Mouse (Mus musculus) CH12.LX (cell line): ENCODE data around the gene Kctd3. TPM values are rescaled to one million over a fixed set of nuclear protein-coding genes. Genes with fewer than 3 reads are reported as not detected.

Experiments used
- DNase-seq: peaks from one replicate; pipeline ENCODE4 v3.0.0-alpha.2; 2013; ENCODE audit errors: extremely low read depth
- H3K27ac ChIP-seq: 2 replicates; pipeline ENCODE4 v1.5.1; 2012; ENCODE audit warnings: low read depth, mild to moderate bottlenecking, control low read depth, moderate library complexity; ENCODE audit not compliant: insufficient read depth
- H3K27me3 ChIP-seq: replicated peaks from 2 replicates; pipeline ENCODE3; 2012; ENCODE audit warnings: inconsistent platforms
- H3K36me3 ChIP-seq, 2 experiments: replicated peaks in 1 of 2; 2 replicates each; pipeline versions ENCODE3 to v1.6.1; 2012; ENCODE audit warnings: inconsistent platforms in 1 of 2, low read length in 1 of 2, mild to moderate bottlenecking in 1 of 2, mixed read lengths in 1 of 2, moderate library complexity in 1 of 2; ENCODE audit not compliant: control insufficient read depth in 1 of 2, insufficient read depth in 1 of 2
- H3K4me1 ChIP-seq, 2 experiments: 2 replicates each; pipeline ENCODE4 v1.6.1; 2012; ENCODE audit warnings: inconsistent platforms in 1 of 2, moderate library complexity in 1 of 2; ENCODE audit not compliant: insufficient read depth in 2 of 2, control insufficient read depth in 1 of 2
- H3K4me2 ChIP-seq: 2 replicates; pipeline ENCODE4 v1.6.1; 2012; ENCODE audit warnings: low read depth, mild to moderate bottlenecking, control low read depth; ENCODE audit not compliant: poor library complexity, insufficient read depth, severe bottlenecking
- H3K4me3 ChIP-seq, 3 experiments: fragments of 150-350 bp in 1 of 3; sonication (generic) in 1 of 3; replicated peaks in 1 of 3; 2 replicates each; pipeline versions ENCODE3 to v1.5.1; 2011 to 2012; ENCODE audit warnings: low read depth in 2 of 3, low read length in 2 of 3, mild to moderate bottlenecking in 2 of 3, moderate library complexity in 2 of 3, control low read depth in 1 of 3, improper control_type of control experiment in 1 of 3, inconsistent platforms in 1 of 3, mixed read lengths in 1 of 3; ENCODE audit not compliant: poor library complexity in 1 of 3
- H3K79me2 ChIP-seq: replicated peaks from 2 replicates; pipeline ENCODE4 v1.6.1; 2012; ENCODE audit warnings: mild to moderate bottlenecking, moderate library complexity; ENCODE audit not compliant: control insufficient read depth, poor library complexity, insufficient read depth, severe bottlenecking; ENCODE audit errors: extremely low read depth
- H3K9ac ChIP-seq: 2 replicates; pipeline ENCODE4 v1.6.1; 2012; ENCODE audit warnings: low read depth, mild to moderate bottlenecking, control low read depth, moderate library complexity; ENCODE audit not compliant: insufficient read depth
- H3K9me3 ChIP-seq: replicated peaks from 2 replicates; pipeline ENCODE3; 2012; ENCODE audit warnings: low read length, inconsistent platforms, mixed read lengths
- CTCF ChIP-seq, 2 experiments: IDR thresholded peaks in 1 of 2; conservative IDR thresholded peaks in 1 of 2; 2 replicates each; pipeline ENCODE4 v1.5.1; 2011 to 2012; ENCODE audit warnings: low read depth in 2 of 2, low read length in 2 of 2, improper control_type of control experiment in 1 of 2, inconsistent platforms in 1 of 2, mild to moderate bottlenecking in 1 of 2, moderate library complexity in 1 of 2
- ELF1 ChIP-seq: IDR thresholded peaks from 2 replicates; pipeline ENCODE4 v1.6.1; 2014; ENCODE audit warnings: low read depth, mild to moderate bottlenecking, inconsistent platforms, low read length, improper control_type of control experiment
- EP300 ChIP-seq: IDR thresholded peaks from 2 replicates; pipeline ENCODE4 v1.6.1; 2011; ENCODE audit warnings: low read length, improper control_type of control experiment
- HCFC1 ChIP-seq: IDR thresholded peaks from 2 replicates; pipeline ENCODE4 v1.6.1; 2012; ENCODE audit warnings: low read depth, mild to moderate bottlenecking, inconsistent platforms, low read length, improper control_type of control experiment
- IRF4 ChIP-seq: IDR thresholded peaks from 2 replicates; pipeline ENCODE4 v1.6.1; 2014; ENCODE audit warnings: low read depth, mild to moderate bottlenecking, inconsistent platforms, low read length, improper control_type of control experiment
- KAT2A ChIP-seq: IDR thresholded peaks from 2 replicates; pipeline ENCODE4 v1.6.1; 2012; ENCODE audit warnings: low read length, improper control_type of control experiment, inconsistent platforms; ENCODE audit not compliant: insufficient replicate concordance
- MYC ChIP-seq: IDR thresholded peaks from 2 replicates; pipeline ENCODE4 v1.6.1; 2011; ENCODE audit warnings: low read depth, mild to moderate bottlenecking, improper control_type of control experiment, low read length
- RAD21 ChIP-seq: IDR thresholded peaks from 2 replicates; pipeline ENCODE4 v1.6.1; 2011; ENCODE audit warnings: low read depth, mild to moderate bottlenecking, low read length, improper control_type of control experiment, moderate library complexity
- SIN3A ChIP-seq: IDR thresholded peaks from 2 replicates; pipeline ENCODE4 v1.6.1; 2012; ENCODE audit warnings: low read length, improper control_type of control experiment, inconsistent platforms
- SMC3 ChIP-seq: IDR thresholded peaks from 2 replicates; pipeline ENCODE4 v1.6.1; 2011; ENCODE audit warnings: low read depth, low read length, improper control_type of control experiment
- TBP ChIP-seq: conservative IDR thresholded peaks from 2 replicates; pipeline ENCODE4 v1.6.1; 2011; ENCODE audit warnings: low read depth, low read length, improper control_type of control experiment
- ZNF384 ChIP-seq: IDR thresholded peaks from 2 replicates; pipeline ENCODE4 v1.6.1; 2012; ENCODE audit warnings: low read depth, low read length, improper control_type of control experiment, inconsistent platforms
- dilution Hi-C: fragments of 300-500 bp; cut with MboI; formaldehyde crosslinking; loops from 2 replicates; pipeline ENCODE4 v1.14.3; 2020; ENCODE audit warnings: low sequenced_read_pairs; ENCODE audit not compliant: extremely low pct_unique_long_range_greater_than_20kb, extremely low pct_ligation_motif_present
- in situ Hi-C: fragments of 300-500 bp; cut with MboI; formaldehyde crosslinking; loops from 3 replicates; pipeline ENCODE4 v1.14.3; 2019; ENCODE audit warnings: low sequenced_read_pairs, low pct_ligation_motif_present, low pct_unique_long_range_greater_than_20kb, mixed read lengths
- polyA plus RNA-seq: library from polyadenylated mRNA; unstranded; fragments of >175 nt; gene quantifications from 2 replicates; pipeline ENCODE4 v1.2.1, GENCODE M21; 2012; ENCODE audit warnings: low read depth; ENCODE audit not compliant: insufficient read length
- total RNA-seq, 2 experiments: library from RNA; depleted of rRNA; stranded (reverse); fragments of 300-350 nt in 1 of 2; fragments of >200 nt in 1 of 2; gene quantifications; 2 replicates each; pipeline ENCODE4 v1.2.3; 2012 to 2014

Gene Kctd3
- total and polyA plus RNA-seq, 3 experiments, result 8.9 to 18.0 (median 15.4) TPM

DNA sequence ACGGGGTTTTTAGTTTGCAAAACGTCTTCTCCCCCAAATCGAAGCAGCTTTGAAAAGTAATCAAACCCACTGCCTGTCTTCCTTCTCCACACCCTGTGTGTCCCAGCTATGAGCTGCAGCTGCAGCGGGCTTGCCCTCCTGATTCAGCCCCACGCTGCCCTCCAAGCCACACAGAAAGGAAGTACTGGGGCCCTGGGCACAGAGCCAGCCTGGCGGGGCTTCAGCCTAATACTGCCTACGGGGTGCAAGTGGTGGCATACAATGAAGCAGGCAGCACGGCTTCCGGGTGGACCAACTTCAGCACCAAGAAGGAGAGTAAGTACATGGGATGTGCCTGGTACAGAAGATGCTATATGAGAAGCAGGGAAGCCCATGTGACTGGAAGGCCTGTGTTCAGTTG is 59.4 kb downstream of the Kctd3 start:
- no peaks in the 10 kb centered on the region for H3K27me3 ChIP-seq
- no peak for TF ChIP-seq IRF4
- TF ChIP-seq SIN3A, result no peak
- TF ChIP-seq MYC, result no peak
- no peak for TF ChIP-seq EP300
- TF ChIP-seq SMC3, result no peak
- no peak for DNase-seq
- in situ Hi-C loops (no loop called here), dilution Hi-C loops (no loop called here)
- H3K27ac ChIP-seq, result no peak overlapping the region
- no peaks in the 10 kb centered on the region for H3K79me2 ChIP-seq
- no peaks in the 10 kb centered on the region for H3K36me3 ChIP-seq
- H3K4me1 ChIP-seq, result no peaks in the 10 kb centered on the region
- H3K9ac ChIP-seq, result no peak overlapping the region
- H3K4me3 ChIP-seq, result no peak overlapping the region
- H3K4me2 ChIP-seq, result no peak overlapping the region
- peaks cover 19% of the 10 kb centered on the region for H3K9me3 ChIP-seq

DNA sequence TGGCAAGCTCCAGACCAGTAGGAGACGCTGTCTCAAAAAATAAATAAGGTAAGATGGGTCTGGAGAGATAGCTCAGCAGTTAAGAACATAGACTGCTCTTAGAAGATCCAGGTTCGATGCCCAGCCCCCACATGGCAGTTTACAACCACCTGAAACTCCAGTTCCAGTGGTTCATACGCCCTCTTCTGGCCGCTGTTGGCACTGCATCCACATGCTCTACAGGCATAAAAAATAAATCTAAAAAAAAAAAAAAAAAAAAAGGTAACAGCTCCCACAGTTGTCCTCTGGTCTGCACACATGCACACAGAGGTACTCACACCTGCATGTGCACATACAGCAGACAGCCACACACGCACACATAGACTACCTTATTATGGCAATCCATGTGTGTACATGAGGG is 59.8 kb downstream of the Kctd3 start:
- Histone ChIP-seq H3K4me1 (no peaks in the 10 kb centered on the region), H3K36me3 (no peaks in the 10 kb centered on the region), H3K4me3 (no peak overlapping the region), H3K4me2 (no peak overlapping the region), H3K27ac (no peak overlapping the region), H3K9ac (no peak overlapping the region), H3K79me2 (no peaks in the 10 kb centered on the region), H3K9me3 (peaks cover 19% of the 10 kb centered on the region), H3K27me3 (no peaks in the 10 kb centered on the region)
- peak; percentile 20 for DNase-seq
- dilution Hi-C loops, result no loop called here
- TF ChIP-seq KAT2A (no peak), RAD21 (peak; percentile 10), ELF1 (no peak), ZNF384 (peak; percentile 51), TBP (no peak), CTCF (conservative IDR thresholded peaks at IDR 0.05 in 1 of 2, IDR thresholded peaks at IDR 0.05 in 1 of 2; ENCODE audit: low read depth in 2 of 2, low read length in 2 of 2) (peak; percentile 21 to 41; a peak in 3 of 4 replicates)
- in situ Hi-C loops, result no loop called here

DNA sequence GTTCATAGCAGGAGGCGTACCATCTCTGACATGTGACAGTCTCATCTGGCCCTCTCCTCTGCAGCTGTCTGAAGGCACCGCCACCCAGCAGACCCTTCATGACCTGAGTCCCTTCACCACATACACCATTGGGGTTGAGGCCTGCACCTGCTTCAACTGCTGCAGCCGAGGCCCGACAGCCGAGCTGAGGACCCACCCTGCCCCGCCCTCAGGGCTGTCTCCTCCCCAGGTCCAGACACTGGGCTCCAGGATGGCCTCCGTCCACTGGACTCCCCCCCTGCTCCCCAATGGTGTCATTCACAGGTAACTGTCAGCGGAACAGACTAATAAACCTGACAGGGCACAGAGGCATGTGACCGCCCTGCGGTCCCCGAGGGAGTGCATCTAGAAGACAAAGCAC is 60.8 kb downstream of the Kctd3 start:
- no peaks in the 10 kb centered on the region for H3K4me1 ChIP-seq
- no peak for TF ChIP-seq HCFC1
- TF ChIP-seq, all 38 proteins: peak for 0

More for the DNA sequence above, 60.8 kb downstream of the Kctd3 start:
- dilution Hi-C loops (no loop called here), in situ Hi-C loops (no loop called here)
- H3K79me2 ChIP-seq, result no peaks in the 10 kb centered on the region
- peaks cover 20% of the 10 kb centered on the region for H3K9me3 ChIP-seq
- H3K27me3 ChIP-seq, result no peaks in the 10 kb centered on the region
- H3K36me3 ChIP-seq, result no peaks in the 10 kb centered on the region
- no peak for DNase-seq
- no peak overlapping the region for H3K4me3 ChIP-seq
- no peak overlapping the region for H3K27ac ChIP-seq
- H3K4me2 ChIP-seq, result no peak overlapping the region
- H3K9ac ChIP-seq, result no peak overlapping the region
